Mouse (Mus musculus): ENCODE measurements at regions not wholly inside any gene's neighbourhood (a gene's known extent, or its start where the extent isn't known, plus 50 kb on each side); places are given as distances from the start of the nearest gene placed in this dataset.

GRCm38 (mm10) chrX:11964428-11964827 lies 195.7 kb downstream of the Bcor start:
- TF ChIP-seq CTCF (IDR thresholded peaks at IDR 0.05; ENCODE audit: low read depth, low read length) (no peak), POLR2A (IDR thresholded peaks at IDR 0.05; ENCODE audit: extremely low read depth, insufficient read depth, low read length) (no peak)

GRCm38 (mm10) chrX:11978679-11979078 lies 181.5 kb downstream of the Bcor start:
- TF ChIP-seq CTCF (IDR thresholded peaks at IDR 0.05; ENCODE audit: low read depth, low read length) (no peak), POLR2A (IDR thresholded peaks at IDR 0.05; ENCODE audit: extremely low read depth, insufficient read depth, low read length) (no peak)
- Histone ChIP-seq H3K4me1 (ENCODE audit: control insufficient read depth, insufficient read depth, low read length) (no peaks in the 10 kb centered on the region), H3K27ac (replicated peaks; ENCODE audit: insufficient read depth, low read depth, low read length) (no peak overlapping the region), H3K27me3 (ENCODE audit: control insufficient read depth, insufficient read depth, low read length) (no peaks in the 10 kb centered on the region), H3K4me3 (ENCODE audit: insufficient read depth, low read depth, low read length) (no peak overlapping the region), H3K9ac (ENCODE audit: low read depth, low read length) (no peak overlapping the region), H3K36me3 (ENCODE audit: control insufficient read depth, insufficient read depth, low read length) (no peaks in the 10 kb centered on the region), H3K79me2 (ENCODE audit: control insufficient read depth, insufficient read depth, low read length) (no peaks in the 10 kb centered on the region)
- no peak for DNase-seq (ENCODE audit: extremely low read depth, low read depth, low spot score)
- 64% methylated on average over 4 of the region's 4 CpGs for WGBS

More at GRCm38 (mm10) chrX:11964428-11964827, 195.7 kb downstream of the Bcor start:
- Histone ChIP-seq H3K79me2 (ENCODE audit: control insufficient read depth, insufficient read depth, low read length) (no peaks in the 10 kb centered on the region), H3K4me1 (ENCODE audit: control insufficient read depth, insufficient read depth, low read length) (peaks cover 2% of the 10 kb centered on the region; the same call in 1 of the 2 replicates), H3K36me3 (ENCODE audit: control insufficient read depth, insufficient read depth, low read length) (no peaks in the 10 kb centered on the region), H3K9ac (ENCODE audit: low read depth, low read length) (no peak overlapping the region), H3K27me3 (ENCODE audit: control insufficient read depth, insufficient read depth, low read length) (no peaks in the 10 kb centered on the region), H3K27ac (replicated peaks; ENCODE audit: insufficient read depth, low read depth, low read length) (no peak overlapping the region), H3K4me3 (ENCODE audit: insufficient read depth, low read depth, low read length) (no peak overlapping the region)
- DNase-seq (ENCODE audit: extremely low read depth, low read depth, low spot score), result no peak
- 95% methylated on average over 3 of the region's 3 CpGs for WGBS

GRCm38 (mm10) chrX:11983276-11983675 lies 176.9 kb downstream of the Bcor start:
- H3K9ac ChIP-seq (ENCODE audit: low read depth, low read length), result no peak overlapping the region
- H3K4me3 ChIP-seq (ENCODE audit: insufficient read depth, low read depth, low read length), result no peak overlapping the region
- no peak overlapping the region for H3K27ac ChIP-seq (replicated peaks; ENCODE audit: insufficient read depth, low read depth, low read length)
- no peaks in the 10 kb centered on the region for H3K27me3 ChIP-seq (ENCODE audit: control insufficient read depth, insufficient read depth, low read length)
- TF ChIP-seq POLR2A (IDR thresholded peaks at IDR 0.05; ENCODE audit: extremely low read depth, insufficient read depth, low read length), result no peak
- TF ChIP-seq CTCF (IDR thresholded peaks at IDR 0.05; ENCODE audit: low read depth, low read length), result no peak
- 71% methylated on average over 1 of the region's 1 CpGs for whole genome bisulfite sequencing
- H3K79me2 ChIP-seq (ENCODE audit: control insufficient read depth, insufficient read depth, low read length), result no peaks in the 10 kb centered on the region
- DNase-seq (ENCODE audit: extremely low read depth, low read depth, low spot score), result no peak
- no peaks in the 10 kb centered on the region for H3K4me1 ChIP-seq (ENCODE audit: control insufficient read depth, insufficient read depth, low read length)
- H3K36me3 ChIP-seq (ENCODE audit: control insufficient read depth, insufficient read depth, low read length), result no peaks in the 10 kb centered on the region
